Mouse (Mus musculus) hindbrain, embryonic 10.5 days (tissue): ENCODE measurements around the gene Pax1. TPM values are rescaled to one million over a fixed set of nuclear protein-coding genes. Genes with fewer than 3 reads are reported as not detected.

ENCODE experiments used
- DNase-seq: peaks from one replicate; pipeline ENCODE4 v3.0.0-alpha.2; 2017; ENCODE audit warnings: low spot score
- H3K27ac ChIP-seq: fragments of 300-500 bp; sonication (generic); 2 replicates; pipeline ENCODE4 v1.5.1; 2016; ENCODE audit warnings: mild to moderate bottlenecking, moderate library complexity
- H3K27me3 ChIP-seq: fragments of 300-500 bp; sonication (generic); 2 replicates; pipeline ENCODE4 v1.6.1; 2016; ENCODE audit warnings: mild to moderate bottlenecking; ENCODE audit not compliant: poor library complexity, insufficient read depth, severe bottlenecking
- H3K36me3 ChIP-seq: fragments of 300-500 bp; sonication (generic); 2 replicates; pipeline ENCODE4 v1.6.1; 2016; ENCODE audit warnings: mild to moderate bottlenecking, moderate library complexity
- H3K4me1 ChIP-seq: fragments of 300-500 bp; sonication (generic); replicated peaks from 2 replicates; pipeline ENCODE4 v1.6.1; 2016; ENCODE audit warnings: mild to moderate bottlenecking
- H3K4me3 ChIP-seq: fragments of 300-500 bp; sonication (generic); 2 replicates; pipeline ENCODE4 v1.5.1; 2016; ENCODE audit warnings: mild to moderate bottlenecking, moderate library complexity
- H3K9me3 ChIP-seq: fragments of 300-500 bp; sonication (generic); 2 replicates; pipeline ENCODE4 v1.6.1; 2016; ENCODE audit warnings: mild to moderate bottlenecking, moderate library complexity
- WGBS: fragments of 180-500 bp; shearing (Covaris S2); methylation state at CpG from one replicate; pipeline ENCODE4 v1.1.7; 2016; 5-methylcytosine and 5-hydroxymethylcytosine counted together
- polyA plus RNA-seq: library from polyadenylated mRNA; unstranded; fragments of >200 nt; fragmentation: Nextera tagmentation; extraction: Ambion mirVana; gene quantifications from 2 replicates; pipeline ENCODE4 v1.2.1, GENCODE M21; 2016

Gene Pax1
- polyA plus RNA-seq, result 0.96 and 1.6 TPM in 2 replicates

DNA sequence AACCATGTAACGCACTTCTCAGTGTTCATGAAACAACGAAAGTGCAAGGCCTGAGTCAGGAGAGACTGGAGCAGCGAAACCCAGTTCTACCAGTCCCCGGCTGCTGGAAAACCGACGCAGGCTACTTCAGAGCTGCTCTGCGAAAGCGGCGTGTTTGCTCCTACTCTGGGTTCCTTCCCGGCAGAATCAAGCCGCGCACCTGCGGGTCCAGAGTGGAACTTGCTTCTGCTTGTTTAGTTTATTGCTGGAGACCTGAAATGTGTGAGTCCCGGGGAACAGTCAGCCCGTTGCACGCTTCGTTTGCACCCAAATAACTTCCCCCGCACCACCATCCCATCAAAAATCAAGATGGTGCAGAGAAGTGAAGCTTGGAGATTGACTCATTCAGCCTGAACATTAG, at the start of gene Pax1:
TSS of gene Pax1 (plus strand) at position 345 of the 400 bp plus-strand sequence.
- Histone ChIP-seq H3K9me3 (no peaks in the 10 kb centered on the region), H3K27ac (no peak within 1 kb of the TSS), H3K36me3 (no peaks in the 10 kb centered on the region), H3K4me1 (peaks cover 15% of the 10 kb centered on the region), H3K27me3 (peaks cover 100% of the 10 kb centered on the region), H3K4me3 (peak within 1 kb of the TSS; percentile 0; the same call in 1 of the 2 replicates)
- DNase-seq, result peak; percentile 45
- under 1% methylated on average over 18 of the region's 18 CpGs for WGBS

- Histone ChIP-seq H3K27ac (no peak overlapping the region), H3K36me3 (no peaks in the 10 kb centered on the region), H3K4me3 (no peak overlapping the region), H3K9me3 (no peaks in the 10 kb centered on the region), H3K27me3 (peaks cover 14% of the 10 kb centered on the region; the same call in 1 of the 2 replicates), H3K4me1 (no peaks in the 10 kb centered on the region)
- peak; percentile 41 for DNase-seq
- WGBS, result 15% methylated on average over 9 of the region's 9 CpGs
Observed at GRCm38 (mm10) chr2:147321036-147321435, 40.7 kb upstream of the Pax1 start.

GRCm38 (mm10) chr2:147325178-147325577, 36.5 kb upstream of the Pax1 start:
- 84% methylated on average over 2 of the region's 2 CpGs for WGBS
- Histone ChIP-seq H3K27ac (no peak overlapping the region), H3K27me3 (peaks cover 9% of the 10 kb centered on the region; the same call in 1 of the 2 replicates), H3K4me1 (no peaks in the 10 kb centered on the region), H3K36me3 (no peaks in the 10 kb centered on the region), H3K9me3 (no peaks in the 10 kb centered on the region), H3K4me3 (no peak overlapping the region)
- no peak for DNase-seq

DNA sequence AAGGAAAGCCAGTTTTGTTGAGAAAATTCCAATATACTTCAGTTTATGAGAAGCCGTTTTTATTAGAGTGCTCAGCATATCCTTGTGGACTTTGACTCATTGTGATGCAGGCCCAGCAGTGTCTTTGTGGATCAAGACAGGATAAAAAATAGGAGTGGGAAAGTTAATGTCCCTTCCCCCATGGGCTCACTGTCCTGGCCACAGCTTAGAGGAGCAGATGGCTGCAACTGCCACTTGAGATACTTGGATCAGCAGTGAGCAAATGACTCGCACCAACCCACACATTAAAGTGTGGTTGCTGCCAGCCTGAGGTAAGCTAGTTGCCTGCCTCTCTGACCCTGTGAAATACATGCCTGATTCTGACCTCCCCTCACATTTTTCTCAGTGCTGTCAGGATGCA, 29.0 kb upstream of the Pax1 start:
- Histone ChIP-seq H3K9me3 (no peaks in the 10 kb centered on the region), H3K4me3 (no peak overlapping the region), H3K4me1 (no peaks in the 10 kb centered on the region), H3K27me3 (no peaks in the 10 kb centered on the region), H3K36me3 (no peaks in the 10 kb centered on the region), H3K27ac (no peak overlapping the region)
- DNase-seq, result no peak
- 83% methylated on average over 2 of the region's 2 CpGs for WGBS

DNA sequence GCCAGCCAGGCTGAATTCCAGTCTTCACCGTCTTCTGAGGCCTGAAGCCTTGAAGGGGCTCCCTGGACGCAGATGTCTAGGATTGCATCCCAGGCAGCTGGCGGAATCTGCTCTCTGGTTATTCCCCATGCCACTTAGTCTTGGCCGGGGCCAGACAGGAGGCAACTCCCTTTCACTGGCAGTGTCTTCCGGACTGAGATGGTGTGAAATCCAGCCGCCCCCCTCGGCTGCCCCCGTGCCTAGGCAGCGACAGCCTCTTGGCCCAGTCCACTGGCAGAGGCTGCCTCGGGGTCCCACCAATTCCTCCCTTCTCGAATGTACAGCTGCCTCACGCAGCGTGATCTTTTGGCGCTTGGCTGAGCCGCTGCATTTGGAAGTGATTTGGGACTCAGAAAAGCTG, 23.0 kb upstream of the Pax1 start:
- H3K4me3 ChIP-seq, result no peak overlapping the region
- no peaks in the 10 kb centered on the region for H3K9me3 ChIP-seq
- no peak for DNase-seq
- 67% methylated on average over 15 of the region's 15 CpGs for WGBS
- no peaks in the 10 kb centered on the region for H3K4me1 ChIP-seq
- H3K27ac ChIP-seq, result no peak overlapping the region
- no peaks in the 10 kb centered on the region for H3K36me3 ChIP-seq
- no peaks in the 10 kb centered on the region for H3K27me3 ChIP-seq

DNA sequence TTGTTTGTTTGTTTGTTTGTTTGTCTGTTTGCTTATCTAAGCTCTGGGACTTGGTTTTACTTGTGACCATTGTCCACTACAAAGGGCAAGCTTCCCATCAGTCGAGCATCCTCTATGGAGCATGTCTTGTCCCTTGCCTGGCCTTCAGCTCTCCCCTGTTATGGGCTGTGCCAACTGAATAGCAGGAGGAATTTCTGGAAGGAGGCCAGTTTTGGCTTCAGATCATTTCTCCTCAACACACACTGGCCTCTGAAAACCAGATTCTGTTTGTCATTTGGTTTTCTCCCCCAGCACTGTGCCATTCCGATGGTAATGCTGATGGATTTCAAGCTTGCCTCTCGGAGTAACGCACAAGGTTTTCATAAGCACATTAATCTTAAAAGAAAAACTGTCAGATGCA, 21.9 kb upstream of the Pax1 start:
- H3K27ac ChIP-seq, result no peak overlapping the region

DNA sequence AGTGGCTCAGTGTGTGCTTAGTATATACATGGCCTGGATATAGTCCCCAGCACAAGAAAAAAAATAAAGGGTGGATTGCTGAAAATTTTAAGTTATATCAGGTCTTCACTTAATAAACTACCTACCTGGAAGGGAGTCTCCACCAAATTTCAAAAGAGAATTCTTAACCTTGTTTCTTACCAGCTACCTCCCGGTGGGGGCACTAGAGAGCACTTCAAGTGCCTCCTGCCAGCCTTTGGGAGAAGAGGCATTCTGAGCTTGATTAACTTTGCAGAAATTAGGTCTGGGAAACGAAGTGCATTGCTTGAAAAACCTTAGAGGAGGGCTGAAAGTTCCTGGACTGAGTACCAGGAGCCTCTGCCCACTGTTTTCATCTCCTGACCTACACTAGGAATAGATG, 19.5 kb upstream of the Pax1 start:
- no peak for DNase-seq
- Histone ChIP-seq H3K4me3 (no peak overlapping the region), H3K27ac (no peak overlapping the region), H3K9me3 (no peaks in the 10 kb centered on the region), H3K27me3 (no peaks in the 10 kb centered on the region), H3K36me3 (no peaks in the 10 kb centered on the region), H3K4me1 (no peaks in the 10 kb centered on the region)
- 17% methylated on average over 2 of the region's 2 CpGs for WGBS

More for the DNA sequence above, 21.9 kb upstream of the Pax1 start:
- no peaks in the 10 kb centered on the region for H3K27me3 ChIP-seq
- no peak for DNase-seq
- no peak overlapping the region for H3K4me3 ChIP-seq
- H3K36me3 ChIP-seq, result no peaks in the 10 kb centered on the region
- H3K4me1 ChIP-seq, result no peaks in the 10 kb centered on the region
- H3K9me3 ChIP-seq, result no peaks in the 10 kb centered on the region
- WGBS, result 86% methylated on average over 4 of the region's 4 CpGs

DNA sequence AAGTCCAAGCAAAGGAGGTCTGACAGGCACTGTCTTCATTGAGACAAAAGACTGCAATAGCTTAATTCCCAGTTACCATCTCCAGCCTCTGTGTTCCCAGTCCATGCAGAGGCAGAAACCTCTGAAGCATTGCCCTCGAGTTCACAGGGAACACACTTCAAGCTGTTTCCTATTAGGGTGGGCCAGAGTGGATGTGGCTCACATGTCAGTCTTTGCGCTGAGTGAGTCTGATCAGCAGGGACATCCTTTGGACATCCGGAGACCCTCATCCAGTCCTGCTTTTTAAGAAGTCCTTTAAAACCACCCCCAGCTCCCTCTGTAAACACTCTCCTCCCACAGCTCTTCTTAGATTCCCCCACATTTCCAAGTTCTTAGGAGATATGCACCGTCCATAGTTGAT, 2.0 kb upstream of the Pax1 start:
- peak; percentile 19 for DNase-seq
- Histone ChIP-seq H3K36me3 (no peaks in the 10 kb centered on the region), H3K4me3 (no peak overlapping the region), H3K9me3 (no peaks in the 10 kb centered on the region), H3K27ac (no peak overlapping the region), H3K27me3 (peaks cover 100% of the 10 kb centered on the region), H3K4me1 (peaks cover under 1% of the 10 kb centered on the region; the same call in 1 of the 2 replicates)
- 2% methylated on average over 4 of the region's 4 CpGs for WGBS

DNA sequence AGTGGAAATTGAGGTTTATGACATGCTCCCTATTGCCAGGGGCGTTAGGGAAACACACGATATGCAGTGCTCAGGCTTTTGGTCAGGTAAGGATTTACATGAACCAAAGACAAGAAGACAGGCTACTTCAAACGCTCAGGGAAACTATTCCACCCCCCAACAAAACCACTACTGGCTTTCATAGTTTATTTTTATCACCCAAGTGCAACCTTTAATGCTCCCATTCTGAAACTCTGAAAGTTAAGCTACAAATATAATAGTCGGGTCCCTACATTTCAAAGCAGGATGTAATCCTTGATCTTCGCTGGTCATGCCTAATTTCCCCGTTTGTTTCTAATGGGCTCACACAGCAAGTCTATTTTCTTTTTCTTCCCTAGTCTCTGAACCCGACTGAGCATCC, 1.3 kb upstream of the Pax1 start:
- Histone ChIP-seq H3K4me1 (peaks cover 8% of the 10 kb centered on the region), H3K9me3 (no peaks in the 10 kb centered on the region), H3K36me3 (no peaks in the 10 kb centered on the region), H3K27ac (no peak overlapping the region), H3K4me3 (no peak overlapping the region), H3K27me3 (peaks cover 100% of the 10 kb centered on the region)
- WGBS, result 3% methylated on average over 7 of the region's 7 CpGs
- DNase-seq, result no peak

- no peaks in the 10 kb centered on the region for H3K9me3 ChIP-seq
- H3K27me3 ChIP-seq, result peaks cover 100% of the 10 kb centered on the region
- DNase-seq, result peak; percentile 25
- no peak overlapping the region for H3K4me3 ChIP-seq
- H3K36me3 ChIP-seq, result no peaks in the 10 kb centered on the region
- 2% methylated on average over 5 of the region's 5 CpGs for WGBS
- H3K27ac ChIP-seq, result no peak overlapping the region
- peaks cover 12% of the 10 kb centered on the region for H3K4me1 ChIP-seq
Observed at GRCm38 (mm10) chr2:147360856-147361255, 869 bp upstream of the Pax1 start.

DNA sequence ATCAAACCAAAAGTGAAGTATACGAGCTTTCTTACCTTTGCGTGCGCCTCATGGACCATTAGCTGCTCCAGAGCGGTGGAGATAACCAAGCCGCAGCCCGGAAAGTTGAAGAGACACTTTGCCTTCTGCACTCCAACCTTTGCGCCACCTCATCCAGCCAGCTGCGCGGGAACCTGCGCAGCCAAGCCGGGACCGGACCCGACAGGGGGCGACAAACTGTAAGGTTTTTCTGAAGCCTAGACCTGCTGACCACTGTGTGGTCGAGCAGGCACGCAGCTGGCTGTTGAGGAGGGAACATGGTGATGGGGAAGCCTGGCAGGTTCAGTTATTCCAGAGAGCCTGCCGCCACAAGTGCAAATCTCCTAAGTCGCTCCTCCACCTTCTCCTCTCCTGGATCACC, 591 bp downstream of the Pax1 start:
- Histone ChIP-seq H3K27me3 (peaks cover 100% of the 10 kb centered on the region), H3K4me3 (peak overlapping the region; percentile 0; the same call in 1 of the 2 replicates), H3K27ac (no peak overlapping the region), H3K9me3 (no peaks in the 10 kb centered on the region), H3K36me3 (no peaks in the 10 kb centered on the region), H3K4me1 (peaks cover 15% of the 10 kb centered on the region)
- under 1% methylated on average over 18 of the region's 18 CpGs for WGBS
- DNase-seq, result peak; percentile 85

GRCm38 (mm10) chr2:147363401-147364130, 1.8 kb downstream of the Pax1 start:
- Histone ChIP-seq H3K27ac (no peak overlapping the region), H3K9me3 (no peaks in the 10 kb centered on the region), H3K4me1 (peaks cover 25% of the 10 kb centered on the region), H3K4me3 (no peak overlapping the region), H3K36me3 (no peaks in the 10 kb centered on the region), H3K27me3 (peaks cover 100% of the 10 kb centered on the region)
- DNase-seq, result peak; percentile 14
- WGBS, result 3% methylated on average over 6 of the region's 6 CpGs

- whole genome bisulfite sequencing, result 7% methylated on average over 6 of the region's 6 CpGs
- no peak for DNase-seq
Observed at GRCm38 (mm10) chr2:147364198-147364597, 2.5 kb downstream of the Pax1 start.

More at GRCm38 (mm10) chr2:147364198-147364597, 2.5 kb downstream of the Pax1 start:
- peaks cover 25% of the 10 kb centered on the region for H3K4me1 ChIP-seq
- H3K36me3 ChIP-seq, result no peaks in the 10 kb centered on the region
- no peak overlapping the region for H3K27ac ChIP-seq
- H3K4me3 ChIP-seq, result no peak overlapping the region
- H3K27me3 ChIP-seq, result peaks cover 95% of the 10 kb centered on the region
- H3K9me3 ChIP-seq, result no peaks in the 10 kb centered on the region
